Mouse (Mus musculus): Measurements from ENCODE around the gene Plcd1.

The Plcd1 gene

DNA sequence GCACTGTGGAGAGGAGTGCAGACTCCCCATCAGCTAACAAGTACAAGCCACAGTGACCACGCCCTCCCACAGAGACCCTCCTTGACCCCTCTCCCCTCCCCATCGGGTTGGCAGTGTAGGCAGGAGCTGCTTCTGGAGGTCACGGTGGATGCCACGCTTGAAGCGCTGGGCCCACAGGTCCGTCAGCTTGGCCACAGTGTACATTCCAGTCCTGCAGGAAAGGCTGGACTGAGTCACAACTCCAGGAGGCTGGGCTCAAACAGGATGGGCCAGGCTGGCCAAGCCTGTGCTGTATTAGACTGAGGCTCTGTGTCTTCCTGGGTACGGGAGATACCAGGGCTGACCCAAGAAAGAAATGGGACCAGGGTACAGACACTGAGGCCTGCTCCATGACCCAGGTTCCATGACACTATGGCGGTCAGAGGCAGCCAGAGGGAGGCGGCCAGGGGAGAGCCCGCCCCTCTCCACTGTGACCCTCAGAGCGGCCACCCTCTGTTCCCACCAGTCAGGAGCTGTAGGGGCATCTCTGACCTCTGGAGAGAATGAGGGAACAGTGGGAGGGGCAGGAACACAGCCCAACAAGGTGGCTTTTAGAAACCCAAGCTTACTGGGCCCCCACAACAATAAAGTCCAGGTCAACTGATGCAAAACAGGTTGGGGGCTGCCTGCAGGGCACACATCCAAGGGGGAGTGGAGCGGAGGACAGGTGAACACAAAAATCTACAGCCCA, 1.6 kb downstream of the Plcd1 start:
- DNase-seq (ENCODE audit: low spot score in 2 of 2): no peak

DNA sequence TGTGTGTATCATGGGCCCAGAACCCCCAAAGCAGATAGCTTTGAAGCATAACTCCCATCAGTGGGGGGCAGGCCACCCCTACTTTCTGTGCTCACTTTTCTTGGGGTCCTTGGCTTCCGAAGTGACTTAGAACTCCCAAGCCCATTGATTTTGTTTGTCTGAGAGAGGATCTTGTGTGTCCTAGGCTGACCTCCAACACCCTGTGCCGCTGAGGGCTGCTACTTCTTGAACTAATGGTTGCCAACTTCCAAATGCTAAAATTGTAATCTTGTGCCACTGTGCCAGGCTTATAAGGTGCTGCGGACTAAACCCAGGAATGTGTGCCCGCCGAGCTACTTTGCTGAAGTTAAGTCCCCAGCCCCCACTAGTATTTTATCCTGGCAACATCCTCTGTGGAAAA, 2.8 kb downstream of the Plcd1 start:
- DNase-seq (ENCODE audit: low spot score in 2 of 2): no peak

DNA sequence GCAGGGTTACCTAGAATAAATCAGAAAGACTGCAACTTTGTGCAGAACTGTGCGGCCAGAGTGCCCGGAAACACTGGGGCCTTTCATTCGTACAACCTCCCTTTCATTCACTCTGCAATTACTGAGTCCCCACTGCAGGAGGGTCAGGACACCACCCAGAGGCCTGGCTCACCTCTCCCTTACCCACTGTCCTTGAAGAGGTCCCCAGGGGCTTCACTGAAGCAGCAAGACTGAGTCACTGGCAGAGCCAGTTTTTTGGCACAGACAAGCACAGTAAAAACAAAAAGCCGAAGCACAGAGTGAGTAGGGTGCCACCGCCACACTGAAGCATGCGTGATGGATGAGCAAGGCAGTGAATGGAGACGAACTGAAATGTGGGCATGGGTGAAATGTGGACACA, 3.9 kb downstream of the Plcd1 start:
- DNase-seq (ENCODE audit: low spot score in 2 of 2): no peak

DNA sequence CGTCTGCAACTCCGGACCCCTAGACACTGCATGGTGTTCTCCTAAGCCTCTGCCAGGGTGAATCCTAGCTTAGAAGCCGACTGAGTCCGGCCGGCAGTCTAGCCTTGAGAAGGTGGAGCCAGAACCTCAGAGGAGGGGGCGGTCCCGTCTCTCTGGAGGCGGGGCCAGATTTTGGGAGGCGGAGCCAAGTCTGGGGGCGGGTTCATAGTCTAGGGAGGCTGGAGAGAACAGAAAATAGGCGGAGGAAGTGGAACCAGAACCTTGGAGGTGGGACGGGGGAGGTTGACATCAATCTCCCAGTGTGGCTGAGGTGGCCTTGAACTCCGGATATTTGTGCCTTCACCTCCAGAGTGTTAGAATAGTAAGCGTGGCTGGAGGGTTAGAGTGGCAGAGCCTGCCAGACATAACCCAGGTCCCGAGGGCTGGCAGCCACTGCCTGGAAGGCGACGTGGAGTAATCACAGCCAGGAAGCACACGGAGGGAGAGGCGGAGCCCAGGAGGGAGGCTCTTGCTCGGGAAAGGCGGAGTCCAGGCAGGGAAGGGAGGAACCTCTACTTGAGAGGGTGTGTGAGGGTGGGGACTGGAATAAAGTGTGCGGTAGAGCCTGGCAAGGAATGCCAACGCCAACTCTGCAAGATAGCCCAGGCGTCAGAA, 5.0 kb downstream of the Plcd1 start:
- peak; percentile 93 to 96 for DNase-seq (ENCODE audit: low spot score in 2 of 2)

DNA sequence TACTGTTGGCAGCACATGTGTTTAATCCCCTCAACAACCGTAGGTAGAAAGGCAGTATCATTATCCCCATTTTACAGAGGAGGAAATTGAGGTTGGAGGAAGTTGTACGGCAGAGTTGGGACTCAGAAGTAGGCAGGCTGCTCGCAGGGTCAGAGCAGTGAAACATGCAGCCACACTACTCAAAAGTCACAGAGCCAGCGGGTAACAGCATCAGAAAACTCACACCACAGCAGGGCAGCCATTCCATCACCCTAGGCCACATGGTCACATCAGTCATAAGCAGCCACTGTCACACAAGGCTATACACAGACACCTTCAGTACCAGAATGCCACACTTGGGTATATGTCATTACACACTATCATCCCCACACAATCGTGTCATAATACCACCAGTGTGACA, 6.0 kb downstream of the Plcd1 start:
- DNase-seq (ENCODE audit: low spot score in 2 of 2): no peak

DNA sequence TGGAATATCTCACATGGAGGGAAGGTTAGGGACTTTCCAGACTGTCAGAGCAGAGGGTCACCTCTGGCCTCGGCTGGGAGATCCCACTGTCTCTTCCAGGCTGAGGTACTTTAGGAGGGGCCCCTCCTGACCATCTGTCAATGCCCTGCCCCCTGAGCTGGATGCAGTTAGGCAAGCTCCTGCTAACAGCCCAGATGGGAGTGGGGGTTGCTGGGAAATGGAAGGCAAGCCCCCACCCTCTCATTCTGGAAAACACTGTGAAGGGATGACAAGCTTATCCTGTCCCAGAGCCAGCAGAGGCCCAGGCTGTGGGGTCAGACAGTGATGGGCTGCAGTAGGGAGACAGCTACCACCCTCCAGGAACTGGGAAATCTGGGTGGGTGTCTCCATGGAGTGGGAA, 6.9 kb downstream of the Plcd1 start:
- no peak for DNase-seq (ENCODE audit: low spot score in 2 of 2)

GRCm38 (mm10) chr9:119083966-119084365, 9.3 kb downstream of the Plcd1 start:
- DNase-seq (ENCODE audit: low spot score in 2 of 2): no peak

- no peak for DNase-seq (ENCODE audit: low spot score in 2 of 2)
Measured at GRCm38 (mm10) chr9:119082656-119083430, 10.5 kb downstream of the Plcd1 start.

GRCm38 (mm10) chr9:119082039-119082438, 11.3 kb downstream of the Plcd1 start:
- DNase-seq (ENCODE audit: low spot score in 2 of 2): no peak

GRCm38 (mm10) chr9:119080040-119080675, 13.1 kb downstream of the Plcd1 start:
- DNase-seq (ENCODE audit: low spot score in 2 of 2): no peak

GRCm38 (mm10) chr9:119075685-119076084, 17.6 kb downstream of the Plcd1 start:
- no peak for DNase-seq (ENCODE audit: low spot score in 2 of 2)

- peak in 1 of 2 experiments; percentile 60 for DNase-seq (ENCODE audit: low spot score in 2 of 2)
Measured at GRCm38 (mm10) chr9:119073184-119073895, 20.0 kb downstream of the Plcd1 start.

GRCm38 (mm10) chr9:119071786-119072185, 21.5 kb downstream of the Plcd1 start:
- DNase-seq (ENCODE audit: low spot score in 2 of 2): no peak

DNA sequence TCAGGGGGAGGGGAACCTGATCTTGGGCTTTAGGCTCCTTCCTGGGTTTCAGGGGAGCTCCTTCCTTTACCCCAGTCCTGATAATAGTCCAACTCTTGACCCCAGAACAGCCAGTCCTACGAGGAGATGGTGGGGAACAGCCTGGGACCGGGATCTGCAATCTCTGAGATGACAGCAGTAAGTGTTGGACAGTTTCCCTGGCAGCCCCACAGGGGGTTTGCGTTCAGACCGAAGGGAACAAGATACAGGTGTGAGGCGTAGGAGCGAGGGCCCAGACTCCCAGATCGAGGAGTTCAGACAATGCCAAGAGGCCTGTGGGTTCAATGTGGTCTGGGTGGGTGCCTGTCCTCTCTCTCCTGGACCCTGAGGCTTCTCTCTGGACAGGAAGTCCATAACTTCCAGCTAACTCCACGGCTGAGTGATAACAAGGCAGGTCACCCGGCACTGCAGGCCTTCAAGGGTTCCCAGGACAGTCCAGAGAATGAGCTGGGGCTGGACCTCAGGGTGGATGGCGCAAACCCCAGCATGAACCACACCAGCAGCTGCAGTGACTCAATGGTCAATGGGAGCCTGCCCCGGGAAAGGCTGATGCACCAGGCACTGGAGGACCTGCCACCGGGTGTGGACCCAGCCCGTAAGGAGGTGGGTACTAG, 23.0 kb downstream of the Plcd1 start:
- no peak for DNase-seq (ENCODE audit: low spot score in 2 of 2)

- no peak for DNase-seq (ENCODE audit: low spot score in 2 of 2)
Measured at GRCm38 (mm10) chr9:119068266-119068665, 25.0 kb downstream of the Plcd1 start.

DNA sequence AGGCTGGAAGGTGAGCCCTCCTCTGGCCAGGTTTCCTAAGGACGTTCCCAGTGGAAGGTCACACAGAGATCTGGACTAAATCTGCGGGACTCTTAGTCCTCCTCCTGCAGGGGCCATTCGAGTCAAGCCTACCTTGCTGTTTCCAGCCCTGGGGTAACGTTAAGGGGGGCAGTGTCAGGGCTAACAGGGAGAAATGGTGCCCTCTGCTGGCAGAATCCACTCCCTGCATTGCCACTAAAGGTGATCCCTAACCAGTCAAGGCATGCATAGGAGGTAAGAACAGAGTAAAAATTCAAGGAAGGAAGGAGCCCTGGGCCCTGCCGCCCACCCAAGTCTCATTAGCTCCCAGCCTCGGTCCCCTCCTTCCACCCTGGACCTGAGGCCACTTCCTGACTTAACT, 25.7 kb downstream of the Plcd1 start:
- DNase-seq (ENCODE audit: low spot score in 2 of 2): peak; percentile 68 to 79

DNA sequence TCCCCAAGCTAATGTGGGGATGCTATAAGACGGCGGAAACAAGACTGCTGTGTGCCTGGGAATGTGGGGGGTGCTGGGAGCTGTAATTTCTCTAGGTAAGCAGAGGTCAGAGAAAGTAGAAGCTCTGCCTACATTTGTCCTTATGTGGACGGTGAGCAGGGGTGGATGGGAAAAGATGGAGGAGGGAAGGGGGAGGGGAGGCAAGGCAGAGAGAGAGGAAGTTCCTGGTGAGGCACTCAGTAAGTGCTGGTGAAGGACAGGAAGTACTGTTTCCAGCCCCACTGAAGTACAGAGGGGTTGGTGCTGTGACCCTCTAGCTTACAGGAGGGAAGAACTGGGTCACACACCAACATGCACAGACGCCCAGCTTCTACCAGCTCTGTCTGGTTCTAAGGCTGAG, 29.0 kb downstream of the Plcd1 start:
- no peak for DNase-seq (ENCODE audit: low spot score in 2 of 2)

GRCm38 (mm10) chr9:119063036-119063644, 30.2 kb downstream of the Plcd1 start:
- no peak for DNase-seq (ENCODE audit: low spot score in 2 of 2)

- no peak for DNase-seq (ENCODE audit: low spot score in 2 of 2)
Measured at GRCm38 (mm10) chr9:119060701-119061100, 32.6 kb downstream of the Plcd1 start.

DNA sequence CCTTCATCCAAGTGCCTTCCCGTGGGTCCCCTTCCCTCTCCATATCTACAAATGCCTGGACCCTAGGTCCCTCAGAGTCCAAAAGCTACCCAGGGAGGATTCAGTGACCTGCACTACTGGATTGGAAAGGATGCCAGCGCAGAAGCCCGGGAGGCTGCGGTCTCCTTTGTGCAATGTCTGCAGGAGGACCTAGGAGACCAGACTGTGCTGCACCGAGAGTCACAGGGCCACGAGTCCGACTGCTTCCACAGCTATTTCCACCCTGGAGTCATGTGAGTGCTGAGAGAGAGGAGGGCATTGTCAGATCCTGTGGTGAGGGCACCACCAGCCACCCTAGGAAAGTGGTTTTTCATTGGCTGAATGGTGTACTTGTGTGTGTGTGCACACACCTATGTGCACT, 35.1 kb downstream of the Plcd1 start:
- no peak for DNase-seq (ENCODE audit: low spot score in 2 of 2)

DNA sequence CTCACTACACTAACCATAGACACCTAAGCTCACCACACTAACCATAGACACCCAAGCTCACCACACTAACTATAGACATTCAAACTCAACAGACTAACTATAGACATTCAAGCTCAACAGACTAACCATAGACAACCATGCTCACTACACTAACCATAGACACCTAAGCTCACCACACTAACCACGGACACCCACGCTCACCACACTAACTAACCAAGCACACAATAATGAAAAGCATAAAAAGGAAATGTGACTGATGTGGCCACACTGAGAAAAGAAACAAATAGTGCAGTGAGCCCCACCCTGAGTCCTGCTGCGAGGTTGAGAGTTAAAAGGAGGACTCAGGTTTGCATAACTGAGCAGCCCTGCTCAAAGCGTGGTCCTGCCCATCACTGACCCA, 38.0 kb downstream of the Plcd1 start:
- DNase-seq (ENCODE audit: low spot score in 2 of 2): no peak
